Mouse (Mus musculus) MEL (cell line): Measurements from ENCODE around the gene Sema6c.

Experiments
- CHD2 ChIP-seq: IDR thresholded peaks from 2 replicates; pipeline ENCODE4 v1.6.1; 2011; ENCODE audit warnings: low read length, improper control_type of control experiment
- CTCF ChIP-seq, 3 experiments: IDR thresholded peaks in 2 of 3; conservative IDR thresholded peaks in 1 of 3; 2 replicates each; pipeline ENCODE4 v1.5.1; 2011 to 2012; ENCODE audit warnings: low read length in 3 of 3, low read depth in 2 of 3, mild to moderate bottlenecking in 2 of 3, improper control_type of control experiment in 1 of 3, inconsistent platforms in 1 of 3, mixed read lengths in 1 of 3, moderate library complexity in 1 of 3; ENCODE audit not compliant: control insufficient read depth in 1 of 3, insufficient read depth in 1 of 3, poor library complexity in 1 of 3, severe bottlenecking in 1 of 3
- EP300 ChIP-seq, 2 experiments: IDR thresholded peaks; 2 replicates each; pipeline ENCODE4 v1.6.1; 2011; ENCODE audit warnings: improper control_type of control experiment in 2 of 2, low read length in 2 of 2, low read depth in 1 of 2, mild to moderate bottlenecking in 1 of 2
- HCFC1 ChIP-seq: IDR thresholded peaks from 2 replicates; pipeline ENCODE4 v1.6.1; 2012; ENCODE audit warnings: low read depth, mild to moderate bottlenecking, inconsistent platforms, low read length, improper control_type of control experiment, moderate library complexity
- POLR2A ChIP-seq, 2 experiments: IDR thresholded peaks; 2 replicates each; pipeline ENCODE4 v1.6.1; 2011 to 2012; ENCODE audit warnings: low read length in 2 of 2, mild to moderate bottlenecking in 2 of 2, control low read depth in 1 of 2, improper control_type of control experiment in 1 of 2, low read depth in 1 of 2, moderate library complexity in 1 of 2; ENCODE audit not compliant: control insufficient read depth in 1 of 2, insufficient read depth in 1 of 2, poor library complexity in 1 of 2
- POLR2AphosphoS2 ChIP-seq: IDR thresholded peaks from 2 replicates; pipeline ENCODE4 v1.6.1; 2011; ENCODE audit warnings: low read length, improper control_type of control experiment
- SIN3A ChIP-seq: IDR thresholded peaks from 2 replicates; pipeline ENCODE4 v1.6.1; 2012; ENCODE audit warnings: low read length, improper control_type of control experiment, inconsistent platforms
- ZC3H11A ChIP-seq: IDR thresholded peaks from 2 replicates; pipeline ENCODE4 v1.6.1; 2012; ENCODE audit warnings: low read depth, mild to moderate bottlenecking, inconsistent platforms, low read length, improper control_type of control experiment

- TF ChIP-seq CTCF (IDR thresholded peaks at IDR 0.05 in 2 of 3, conservative IDR thresholded peaks at IDR 0.05 in 1 of 3; ENCODE audit: control insufficient read depth in 1 of 3, insufficient read depth in 1 of 3, low read depth in 2 of 3, low read length in 3 of 3, poor library complexity in 1 of 3, severe bottlenecking in 1 of 3) (no peak), POLR2A (IDR thresholded peaks at IDR 0.05; ENCODE audit: control insufficient read depth in 1 of 2, insufficient read depth in 1 of 2, low read depth in 1 of 2, low read length in 2 of 2, poor library complexity in 1 of 2) (no peak), EP300 (IDR thresholded peaks at IDR 0.05; ENCODE audit: low read depth in 1 of 2, low read length in 2 of 2) (no peak), ZC3H11A (no peak), POLR2AphosphoS2 (no peak), SIN3A (no peak), HCFC1 (no peak), CHD2 (no peak)
Observed at GRCm38 (mm10) chr3:95213609-95213975, 53.3 kb downstream of the Sema6c start.
